Mouse (Mus musculus): Measurements from ENCODE around the gene 1700010I14Rik. TPM values are rescaled to one million over a fixed set of nuclear protein-coding genes. Genes with fewer than 3 reads are reported as not detected.

Gene 1700010I14Rik
- polyA plus RNA-seq, 1 experiment from 2014 or later, result 2.4 TPM

DNA sequence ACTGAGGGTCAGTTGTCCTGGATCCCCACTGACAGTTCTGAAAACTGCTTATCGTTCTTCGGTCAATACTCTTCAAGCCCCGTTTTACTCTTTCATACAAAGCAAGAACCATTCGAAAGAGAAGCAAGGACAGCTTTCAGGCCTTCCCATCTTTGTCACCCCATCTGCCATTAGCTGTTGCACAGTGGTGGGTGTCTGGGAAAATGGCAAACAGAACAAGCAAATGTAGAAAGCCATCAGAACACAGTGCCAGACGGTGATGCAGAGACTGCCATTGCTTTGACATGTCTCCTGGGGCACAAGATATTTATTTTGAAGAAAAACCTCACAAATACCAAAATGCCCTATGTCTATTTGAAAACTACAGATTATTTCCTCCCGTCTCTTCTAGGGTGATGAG, 11.4 kb upstream of the 1700010I14Rik start:
- ATAC-seq (ENCODE audit: borderline replicate concordance, extremely low read depth, low FRiP score, low TSS enrichment), result no peak
- Histone ChIP-seq H3K4me3 (no peak overlapping the region), H3K9ac (no peak overlapping the region), H3K4me1 (0 out of 2 replicates have a peak, but pooled peaks cover 8% of the 10 kb centered on the region), H3K36me3 (no peaks in the 10 kb centered on the region), H3K9me3 (no peaks in the 10 kb centered on the region), H3K27ac (no peak overlapping the region), H3K27me3 (no peaks in the 10 kb centered on the region), H3K4me2 (no peak overlapping the region)
- WGBS, result 82% methylated on average over 6 of the region's 6 CpGs

DNA sequence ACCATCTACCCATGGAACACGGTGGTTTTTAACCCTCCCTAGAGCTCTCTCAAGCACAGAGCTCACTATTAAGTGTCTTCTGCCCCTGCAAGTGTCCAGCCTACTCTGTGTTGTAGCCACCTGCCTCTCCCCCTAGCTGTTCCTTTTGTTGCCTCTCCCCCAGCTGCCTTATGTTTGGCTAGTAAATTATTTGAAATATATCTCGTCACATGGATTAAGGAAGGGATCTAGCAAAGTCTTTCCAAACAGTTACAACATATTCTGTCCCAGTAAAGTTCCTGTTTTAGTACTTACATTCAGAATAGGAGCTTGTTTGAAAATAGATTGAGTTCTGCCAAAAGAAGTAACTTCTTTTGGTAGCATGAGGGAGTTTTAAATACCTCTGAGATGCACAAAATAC, 10.9 kb upstream of the 1700010I14Rik start:
- WGBS, result 64% methylated on average over 2 of the region's 2 CpGs
- no peak overlapping the region for H3K4me2 ChIP-seq

DNA sequence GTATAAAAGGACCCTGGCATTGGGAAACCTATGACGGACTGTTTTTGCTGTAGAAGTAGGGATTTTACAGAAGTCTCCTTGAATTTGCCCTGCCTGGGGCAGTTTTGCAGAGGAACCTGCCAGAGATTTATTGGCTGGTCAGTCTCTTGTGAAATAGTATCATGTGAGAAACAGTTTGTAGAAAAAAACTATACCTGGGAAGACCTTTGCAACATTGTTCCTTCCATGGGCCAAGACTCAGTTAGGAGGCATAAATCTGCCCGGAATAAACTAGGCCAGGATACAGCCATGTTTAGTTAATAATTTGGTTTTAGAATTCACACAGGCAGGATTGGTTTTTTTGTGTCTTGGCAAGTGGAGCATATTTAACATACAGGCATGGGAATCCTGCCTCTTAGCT, 4.6 kb upstream of the 1700010I14Rik start:
- H3K4me3 ChIP-seq, result no peak overlapping the region
- H3K4me1 ChIP-seq, result peaks cover 5% of the 10 kb centered on the region; the same call in 1 of the 2 replicates
- WGBS, result 83% methylated on average over 2 of the region's 2 CpGs
- no peak overlapping the region for H3K9ac ChIP-seq
- no peak overlapping the region for H3K27ac ChIP-seq
- no peaks in the 10 kb centered on the region for H3K36me3 ChIP-seq
- ATAC-seq (ENCODE audit: borderline replicate concordance, extremely low read depth, low FRiP score, low TSS enrichment), result no peak
- no peaks in the 10 kb centered on the region for H3K27me3 ChIP-seq
- no peak overlapping the region for H3K4me2 ChIP-seq
- H3K9me3 ChIP-seq, result no peaks in the 10 kb centered on the region

More for the DNA sequence above, 10.9 kb upstream of the 1700010I14Rik start:
- Histone ChIP-seq H3K9me3 (no peaks in the 10 kb centered on the region), H3K4me1 (0 out of 2 replicates have a peak, but pooled peaks cover 3% of the 10 kb centered on the region), H3K27me3 (no peaks in the 10 kb centered on the region), H3K9ac (no peak overlapping the region), H3K27ac (no peak overlapping the region), H3K36me3 (no peaks in the 10 kb centered on the region), H3K4me3 (no peak overlapping the region)
- ATAC-seq (ENCODE audit: borderline replicate concordance, extremely low read depth, low FRiP score, low TSS enrichment), result no peak

DNA sequence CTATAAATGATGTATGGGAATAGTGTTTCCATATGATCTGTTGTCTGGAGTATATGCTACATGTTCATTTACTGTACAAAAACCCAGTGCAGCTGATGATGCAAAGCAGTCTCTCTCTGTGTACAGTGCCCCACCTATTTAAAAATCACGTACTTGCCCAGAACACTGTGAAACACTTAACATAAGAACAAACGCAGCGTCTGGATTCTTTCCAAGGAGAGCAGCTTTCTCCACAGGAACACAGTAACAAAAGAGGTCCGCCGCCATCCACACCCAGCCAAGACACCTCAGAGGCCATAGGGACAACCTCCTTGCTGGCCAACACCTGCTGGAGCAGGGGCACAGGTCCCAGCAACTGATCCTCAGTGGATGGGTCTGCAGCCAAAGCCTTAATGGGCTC, 2.4 kb upstream of the 1700010I14Rik start:
- Histone ChIP-seq H3K9ac (no peak overlapping the region), H3K27ac (no peak overlapping the region), H3K4me3 (no peak overlapping the region), H3K36me3 (no peaks in the 10 kb centered on the region), H3K4me2 (no peak overlapping the region), H3K27me3 (no peaks in the 10 kb centered on the region), H3K4me1 (peaks cover 10% of the 10 kb centered on the region), H3K9me3 (no peaks in the 10 kb centered on the region)
- 39% methylated on average over 5 of the region's 5 CpGs for WGBS
- ATAC-seq (ENCODE audit: borderline replicate concordance, extremely low read depth, low FRiP score, low TSS enrichment), result no peak

DNA sequence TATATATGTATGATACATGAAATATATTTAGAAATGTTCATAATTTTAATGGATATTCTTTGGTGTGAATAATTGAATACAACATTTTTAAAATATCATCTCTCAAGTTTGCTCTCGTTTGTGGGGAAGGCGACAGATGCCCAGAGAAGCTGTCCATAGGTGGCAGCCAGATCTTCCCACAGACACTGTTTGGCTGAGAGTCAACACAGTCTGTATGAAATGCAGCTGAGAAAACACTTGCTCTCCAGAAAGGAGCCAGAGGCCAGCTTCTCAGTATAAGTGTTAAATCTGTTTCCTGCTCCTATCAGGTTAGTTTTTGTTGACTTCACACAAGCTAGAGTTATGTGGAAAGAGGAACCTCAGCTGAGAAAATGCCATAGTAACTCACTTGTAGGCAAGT, 1.6 kb upstream of the 1700010I14Rik start:
- 73% methylated on average over 2 of the region's 2 CpGs for WGBS
- no peak for ATAC-seq (ENCODE audit: borderline replicate concordance, extremely low read depth, low FRiP score, low TSS enrichment)

DNA sequence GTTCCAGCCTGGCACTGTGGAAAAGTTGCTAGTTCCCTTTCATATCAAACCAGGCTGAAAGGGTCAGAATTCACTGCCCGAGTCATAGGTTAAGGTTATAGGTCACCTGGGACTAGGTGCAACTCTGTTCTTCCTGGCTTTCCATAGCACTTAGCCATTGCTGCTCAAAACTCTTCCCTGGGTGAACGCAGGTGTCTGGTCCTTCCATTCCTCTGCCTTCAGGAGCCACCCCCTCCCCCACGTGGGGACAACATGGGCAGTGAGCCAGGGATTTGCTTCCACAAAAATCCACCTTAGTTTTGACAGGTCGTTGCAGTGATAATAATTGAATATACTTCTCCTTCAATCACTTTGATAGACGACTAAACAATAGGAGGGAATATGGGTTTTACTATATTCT, 764 bp upstream of the 1700010I14Rik start:
- H3K9ac ChIP-seq, result no peak overlapping the region
- no peak overlapping the region for H3K27ac ChIP-seq
- no peaks in the 10 kb centered on the region for H3K27me3 ChIP-seq
- WGBS, result 77% methylated on average over 5 of the region's 5 CpGs
- H3K4me3 ChIP-seq, result no peak overlapping the region
- no peaks in the 10 kb centered on the region for H3K36me3 ChIP-seq
- no peak for ATAC-seq (ENCODE audit: borderline replicate concordance, extremely low read depth, low FRiP score, low TSS enrichment)
- no peaks in the 10 kb centered on the region for H3K9me3 ChIP-seq
- H3K4me2 ChIP-seq, result no peak overlapping the region
- H3K4me1 ChIP-seq, result peaks cover 10% of the 10 kb centered on the region

More for the DNA sequence above, 1.6 kb upstream of the 1700010I14Rik start:
- Histone ChIP-seq H3K36me3 (no peaks in the 10 kb centered on the region), H3K27me3 (no peaks in the 10 kb centered on the region), H3K9ac (no peak overlapping the region), H3K4me3 (no peak overlapping the region), H3K4me1 (peaks cover 10% of the 10 kb centered on the region), H3K4me2 (no peak overlapping the region), H3K27ac (no peak overlapping the region), H3K9me3 (no peaks in the 10 kb centered on the region)

DNA sequence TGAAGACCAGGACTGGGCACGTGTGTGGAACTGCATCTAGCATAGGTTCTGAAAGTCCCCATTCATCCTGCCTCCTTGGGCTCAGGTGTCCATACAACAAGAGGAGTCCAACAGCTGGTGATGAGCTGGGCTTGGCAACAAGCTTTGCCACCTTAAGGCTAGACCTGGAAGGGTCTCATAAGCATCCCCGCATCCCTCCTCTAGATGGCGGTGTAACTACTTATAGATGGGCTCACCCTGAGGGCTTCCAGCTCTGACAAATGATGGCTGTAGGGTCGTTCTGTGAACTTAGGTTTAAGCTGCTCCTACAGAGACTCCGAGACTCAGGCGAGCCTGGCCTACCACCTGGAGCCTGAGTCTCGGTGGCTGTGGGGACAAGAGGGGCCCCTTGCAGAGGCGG, 3.0 kb downstream of the 1700010I14Rik start:
- Histone ChIP-seq H3K27me3 (no peaks in the 10 kb centered on the region), H3K4me3 (no peak overlapping the region), H3K9me3 (no peaks in the 10 kb centered on the region), H3K27ac (no peak overlapping the region), H3K4me1 (peaks cover 10% of the 10 kb centered on the region), H3K4me2 (no peak overlapping the region), H3K36me3 (no peaks in the 10 kb centered on the region), H3K9ac (no peak overlapping the region)
- WGBS, result 29% methylated on average over 8 of the region's 8 CpGs
- ATAC-seq (ENCODE audit: borderline replicate concordance, extremely low read depth, low FRiP score, low TSS enrichment), result no peak

DNA sequence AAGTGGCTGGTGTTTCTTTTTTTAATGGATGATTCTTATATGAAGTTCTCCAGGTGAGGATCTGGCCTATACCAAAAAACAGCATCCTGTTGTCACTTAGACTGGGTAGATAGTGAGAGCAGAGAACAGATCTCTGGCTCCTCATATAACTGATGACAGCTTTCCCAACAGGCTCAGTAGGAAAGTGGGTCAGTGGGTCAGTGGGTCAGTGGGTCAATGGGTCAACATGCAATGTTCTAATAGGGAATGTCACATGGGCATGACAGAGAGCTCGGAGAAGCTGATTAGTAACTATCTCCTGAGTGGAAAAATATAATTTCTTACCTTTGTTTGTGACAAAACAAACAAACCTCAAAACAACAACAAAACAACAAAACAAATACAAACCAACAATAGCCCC, 7.2 kb downstream of the 1700010I14Rik start:
- ATAC-seq (ENCODE audit: borderline replicate concordance, extremely low read depth, low FRiP score, low TSS enrichment), result no peak
- 76% methylated on average over 1 of the region's 1 CpGs for WGBS
- Histone ChIP-seq H3K27me3 (no peaks in the 10 kb centered on the region), H3K27ac (no peak overlapping the region), H3K4me3 (no peak overlapping the region), H3K9ac (no peak overlapping the region), H3K9me3 (no peaks in the 10 kb centered on the region), H3K4me2 (no peak overlapping the region), H3K4me1 (no peaks in the 10 kb centered on the region), H3K36me3 (no peaks in the 10 kb centered on the region)

DNA sequence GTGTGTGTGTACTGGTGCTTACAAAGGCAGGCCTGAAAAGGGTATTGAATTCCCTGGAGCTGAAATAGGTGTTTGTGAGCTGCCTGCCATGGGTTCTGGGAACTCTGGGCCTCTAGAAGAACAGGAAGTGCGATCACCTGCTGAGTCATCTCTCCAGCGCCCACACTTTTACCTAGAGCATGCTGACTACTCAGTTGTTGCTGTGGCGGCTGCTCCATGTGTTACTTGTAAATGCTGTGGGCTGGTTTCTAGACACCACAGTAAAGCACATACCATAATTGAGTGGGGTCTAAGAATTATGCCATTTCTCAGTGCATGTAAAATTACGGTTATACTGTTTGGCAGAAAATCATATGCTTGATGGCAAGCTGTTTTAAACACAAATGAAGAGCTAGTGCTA, 14.3 kb downstream of the 1700010I14Rik start:
- H3K9ac ChIP-seq, result no peak overlapping the region
- no peaks in the 10 kb centered on the region for H3K36me3 ChIP-seq
- no peak for ATAC-seq (ENCODE audit: borderline replicate concordance, extremely low read depth, low FRiP score, low TSS enrichment)
- no peaks in the 10 kb centered on the region for H3K27me3 ChIP-seq
- no peaks in the 10 kb centered on the region for H3K9me3 ChIP-seq
- H3K27ac ChIP-seq, result no peak overlapping the region
- 68% methylated on average over 4 of the region's 4 CpGs for whole genome bisulfite sequencing
- no peak overlapping the region for H3K4me3 ChIP-seq
- no peaks in the 10 kb centered on the region for H3K4me1 ChIP-seq
- no peak overlapping the region for H3K4me2 ChIP-seq

DNA sequence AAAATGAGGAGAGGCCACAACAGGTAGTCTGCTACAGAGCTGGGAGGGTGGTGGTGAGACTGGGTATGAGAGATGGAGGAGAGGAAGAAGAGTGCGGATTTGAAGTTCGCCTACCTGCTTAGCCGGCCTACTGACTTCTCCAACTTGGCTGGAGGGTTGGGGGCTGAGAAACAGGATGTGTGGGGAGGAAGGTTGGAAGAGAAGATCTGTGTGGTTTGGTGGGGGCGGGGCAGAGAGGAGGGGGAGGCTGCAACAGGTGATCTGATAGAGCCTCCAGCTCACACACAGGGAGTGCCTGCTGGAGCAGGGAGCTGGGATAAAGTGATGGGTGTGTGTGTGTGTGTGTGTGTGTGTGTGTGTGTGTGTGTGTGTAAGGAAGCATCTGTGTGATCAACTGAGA, 16.4 kb downstream of the 1700010I14Rik start:
- H3K4me2 ChIP-seq, result no peak overlapping the region
- 82% methylated on average over 4 of the region's 4 CpGs for WGBS

DNA sequence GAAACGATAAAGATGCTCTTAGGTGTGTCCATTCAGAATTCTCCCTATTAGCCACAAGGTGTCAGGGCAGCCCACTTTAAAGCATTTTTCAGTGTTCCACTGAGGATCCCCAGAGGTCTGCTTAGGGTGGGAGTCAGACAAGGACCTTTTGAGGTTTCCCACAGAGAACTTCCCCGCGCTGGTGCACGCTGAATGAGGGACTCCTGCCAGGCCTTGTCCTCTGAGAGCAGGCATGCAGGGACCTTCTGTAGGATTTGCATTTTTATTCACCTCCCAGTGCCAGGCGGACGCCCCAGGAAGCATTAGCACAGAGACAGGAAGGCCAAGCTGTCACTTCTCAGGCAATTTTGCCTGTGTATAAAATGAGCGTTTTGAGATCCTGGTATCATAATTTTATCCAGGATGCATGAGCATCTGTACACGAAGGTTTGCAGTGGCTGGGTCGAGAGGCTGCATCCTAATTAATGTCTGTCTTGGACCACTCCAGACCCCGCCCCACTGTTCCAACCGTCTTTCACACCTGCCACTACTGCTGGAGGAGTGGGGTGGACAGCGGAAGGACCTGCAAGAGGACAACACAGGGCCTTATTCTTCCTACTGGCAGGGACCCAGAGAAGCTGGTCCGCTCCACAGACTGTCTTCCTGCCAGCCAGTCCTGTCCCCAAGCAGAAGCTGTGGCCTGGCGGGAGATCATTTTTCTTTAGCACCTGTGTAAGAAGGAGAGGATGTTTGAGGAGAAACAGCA, 35.2 kb downstream of the 1700010I14Rik start:
- WGBS, result 22% methylated on average over 14 of the region's 14 CpGs
- H3K4me1 ChIP-seq, result no peaks in the 10 kb centered on the region

More for the DNA sequence above, 16.4 kb downstream of the 1700010I14Rik start:
- no peak overlapping the region for H3K27ac ChIP-seq
- no peaks in the 10 kb centered on the region for H3K36me3 ChIP-seq
- H3K9ac ChIP-seq, result no peak overlapping the region
- H3K4me1 ChIP-seq, result no peaks in the 10 kb centered on the region
- H3K27me3 ChIP-seq, result no peaks in the 10 kb centered on the region
- H3K4me3 ChIP-seq, result no peak overlapping the region
- ATAC-seq (ENCODE audit: borderline replicate concordance, extremely low read depth, low FRiP score, low TSS enrichment), result no peak
- no peaks in the 10 kb centered on the region for H3K9me3 ChIP-seq

DNA sequence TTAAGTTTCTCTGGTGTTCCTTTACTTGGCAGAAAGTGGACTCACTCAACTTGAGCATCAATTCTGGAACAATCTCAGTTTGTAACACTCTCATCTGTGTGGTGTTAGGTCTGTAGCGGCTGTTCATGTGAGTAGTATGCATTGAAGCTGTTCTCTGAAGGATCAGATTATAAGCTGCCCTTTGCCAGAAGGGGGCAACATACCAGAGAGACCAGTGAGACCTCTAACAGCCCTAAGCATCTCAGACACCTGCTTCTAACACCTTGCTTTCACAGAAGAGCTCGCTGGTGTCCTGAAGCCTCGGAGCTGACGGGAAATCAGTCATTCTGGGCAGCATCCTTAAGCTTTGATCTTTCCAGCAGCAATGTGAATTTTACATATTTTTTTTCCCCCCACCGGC, 42.0 kb downstream of the 1700010I14Rik start:
- 33% methylated on average over 5 of the region's 5 CpGs for WGBS

More for the DNA sequence above, 35.2 kb downstream of the 1700010I14Rik start:
- Histone ChIP-seq H3K36me3 (no peaks in the 10 kb centered on the region), H3K9ac (no peak overlapping the region), H3K27ac (no peak overlapping the region), H3K9me3 (no peaks in the 10 kb centered on the region), H3K27me3 (no peaks in the 10 kb centered on the region), H3K4me3 (no peak overlapping the region), H3K4me2 (no peak overlapping the region)
- no peak for ATAC-seq (ENCODE audit: borderline replicate concordance, extremely low read depth, low FRiP score, low TSS enrichment)

More for the DNA sequence above, 42.0 kb downstream of the 1700010I14Rik start:
- Histone ChIP-seq H3K4me3 (no peak overlapping the region), H3K4me2 (no peak overlapping the region), H3K36me3 (no peaks in the 10 kb centered on the region), H3K27me3 (no peaks in the 10 kb centered on the region), H3K4me1 (no peaks in the 10 kb centered on the region), H3K27ac (no peak overlapping the region), H3K9ac (no peak overlapping the region), H3K9me3 (no peaks in the 10 kb centered on the region)
- no peak for ATAC-seq (ENCODE audit: borderline replicate concordance, extremely low read depth, low FRiP score, low TSS enrichment)

Measured in lung, embryonic 15.5 days (tissue).